Mouse (Mus musculus): ENCODE results near the gene Rbbp9. TPM values are rescaled to one million over a fixed set of nuclear protein-coding genes. Genes with fewer than 3 reads are reported as not detected.
"Not testable (repeated sequence)": the region's sequence is repeated elsewhere in the genome, so short reads cannot be mapped to it uniquely, and the experiment has no call there.

The Rbbp9 gene
- polyA plus RNA-seq (2012; ENCODE audit: insufficient read depth, low replicate concordance), result 0.95 TPM in 1 of 2 replicates, not detected in the other

- H3K4me3 ChIP-seq (replicated peaks), result peak within 1 kb of the TSS; percentile 99
- no peak for TF ChIP-seq FLI1 (IDR thresholded peaks at IDR 0.05; ENCODE audit: low read length)
- TF ChIP-seq GATA1 (IDR thresholded peaks at IDR 0.05; ENCODE audit: borderline replicate concordance, low read length), result no peak
- no peaks in the 10 kb centered on the region for H3K9me3 ChIP-seq
- H3K36me3 ChIP-seq (replicated peaks; ENCODE audit: low read length), result peaks cover 6% of the 10 kb centered on the region
- H3K4me1 ChIP-seq, result peaks cover 21% of the 10 kb centered on the region
- no peaks in the 10 kb centered on the region for H3K27me3 ChIP-seq (replicated peaks)
Measured at GRCm38 (mm10) chr2:144550529-144550928, at the start of gene Rbbp9. Rbbp9 (minus strand) TSS chr2:144550869.

DNA sequence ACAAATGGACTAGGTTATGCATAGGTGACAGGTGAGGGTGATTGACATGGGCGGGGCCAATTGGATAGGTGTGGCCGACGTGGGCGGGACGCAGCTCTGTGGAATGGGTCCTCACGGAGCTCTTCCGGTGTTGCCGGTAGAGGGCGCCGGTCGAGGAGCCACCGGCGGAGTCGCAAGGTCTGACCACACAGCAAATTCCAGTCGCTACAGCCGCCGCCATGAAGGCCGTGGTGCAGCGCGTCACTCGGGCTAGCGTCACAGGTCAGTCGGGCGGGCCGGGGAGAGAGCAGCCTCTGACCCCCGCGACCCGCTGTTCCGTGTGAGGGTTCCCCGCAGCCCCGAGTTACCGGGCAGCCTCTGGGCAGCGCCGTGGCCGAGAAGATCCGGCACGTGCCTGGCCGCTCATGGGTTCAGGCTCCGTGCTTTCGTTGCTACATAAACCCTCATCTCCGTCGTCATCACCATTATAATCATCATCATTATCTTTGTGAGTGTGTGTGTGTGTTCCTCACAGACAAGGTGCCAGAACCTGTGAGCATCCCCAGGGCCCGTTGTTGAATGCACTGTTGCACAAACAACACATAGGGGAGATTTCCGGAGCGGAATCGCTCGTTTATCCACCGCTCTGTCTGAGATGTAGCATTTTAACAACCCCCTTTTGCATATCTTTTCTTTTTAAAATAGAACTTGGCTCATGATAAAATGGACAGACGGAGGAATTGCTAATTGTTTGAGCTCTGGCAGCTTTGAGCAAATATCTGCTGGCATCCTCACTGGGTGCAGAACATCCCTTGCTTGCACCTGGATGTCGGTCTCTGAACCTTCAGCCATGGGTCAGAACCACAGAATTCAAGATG is 49.4 kb upstream of the Rbbp9 start, which contains the start of gene Dtd1:
Gene Dtd1, plus strand, starts transcription at position 67 of the 857 bp plus-strand sequence.
- Histone ChIP-seq H3K4me1 (peaks cover 17% of the 10 kb centered on the region), H3K4me3 (replicated peaks) (peak within 1 kb of the TSS; percentile 98), H3K9me3 (no peaks in the 10 kb centered on the region), H3K36me3 (replicated peaks; ENCODE audit: low read length) (peaks cover 27% of the 10 kb centered on the region), H3K27me3 (replicated peaks) (no peaks in the 10 kb centered on the region)
- TF ChIP-seq GATA1 (IDR thresholded peaks at IDR 0.05; ENCODE audit: borderline replicate concordance, low read length) (no peak), FLI1 (IDR thresholded peaks at IDR 0.05; ENCODE audit: low read length) (no peak)

DNA sequence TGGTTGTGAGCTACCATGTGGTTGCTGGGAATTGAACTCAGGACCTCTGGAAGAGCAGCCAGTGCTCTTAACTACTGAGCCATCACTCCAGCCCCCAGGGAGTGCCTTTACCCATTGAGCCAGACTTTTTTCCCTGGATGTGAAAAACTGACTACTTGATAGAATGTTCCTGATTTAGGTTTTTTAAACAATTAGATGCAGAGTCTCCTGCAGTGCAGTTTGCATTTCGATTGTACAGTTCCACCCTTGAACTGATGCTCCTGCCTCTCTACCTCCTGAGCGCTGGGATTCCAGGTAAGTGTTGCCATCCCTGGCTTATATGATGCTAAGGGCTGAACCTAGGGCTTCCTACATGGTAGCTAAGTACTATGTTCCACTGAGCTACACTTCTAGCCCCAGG is 47.3 kb upstream of the Rbbp9 start:
- Histone ChIP-seq H3K36me3 (replicated peaks; ENCODE audit: low read length) (peaks cover 12% of the 10 kb centered on the region), H3K4me3 (replicated peaks) (no peak overlapping the region), H3K4me1 (peaks cover 26% of the 10 kb centered on the region), H3K9me3 (no peaks in the 10 kb centered on the region), H3K27me3 (replicated peaks) (no peaks in the 10 kb centered on the region)
- no peak for TF ChIP-seq GATA1 (IDR thresholded peaks at IDR 0.05; ENCODE audit: borderline replicate concordance, low read length)
- TF ChIP-seq FLI1 (IDR thresholded peaks at IDR 0.05; ENCODE audit: low read length), result no peak

DNA sequence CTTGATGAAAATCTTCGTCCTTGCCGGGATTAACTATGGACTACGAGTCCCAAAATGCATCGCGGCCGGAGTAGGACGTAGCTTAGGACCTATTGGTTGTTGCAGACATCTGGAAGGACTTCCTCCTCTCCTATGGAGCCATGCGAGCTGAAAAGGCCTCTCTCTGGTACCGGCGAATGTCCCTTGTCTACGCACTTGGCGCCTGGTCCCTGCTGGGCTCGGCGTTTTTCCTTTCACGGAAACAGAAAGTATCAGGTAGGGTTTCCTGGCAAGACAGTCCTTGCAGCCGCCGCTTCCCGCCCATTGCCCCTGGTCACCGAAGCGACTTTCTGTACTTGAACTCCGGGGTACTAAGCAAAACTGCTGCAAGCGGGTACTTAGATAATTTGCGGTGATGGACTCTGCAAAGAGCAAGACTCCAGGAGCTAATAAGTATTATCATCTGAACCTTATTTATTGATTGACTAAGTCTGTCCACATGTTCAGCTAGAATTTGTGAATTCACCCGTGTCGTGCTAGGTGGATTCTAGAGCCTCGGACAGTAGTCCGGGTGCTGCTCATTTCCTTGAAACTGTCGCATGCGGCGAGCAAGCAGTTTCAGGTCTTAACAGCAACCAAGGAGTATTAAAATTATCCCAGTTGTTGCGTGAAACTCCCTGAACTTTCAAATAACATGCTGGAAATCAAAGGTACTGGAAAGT is 43.4 kb upstream of the Rbbp9 start, which contains the start of gene Smim26:
Gene Smim26, plus strand, starts transcription at position 104 of the 701 bp plus-strand sequence.
- no peak for TF ChIP-seq GATA1 (IDR thresholded peaks at IDR 0.05; ENCODE audit: borderline replicate concordance, low read length)
- no peak for TF ChIP-seq FLI1 (IDR thresholded peaks at IDR 0.05; ENCODE audit: low read length)
- H3K27me3 ChIP-seq (replicated peaks), result no peaks in the 10 kb centered on the region
- H3K4me1 ChIP-seq, result peaks cover 31% of the 10 kb centered on the region

GRCm38 (mm10) chr2:144593036-144593435 is 42.4 kb upstream of the Rbbp9 start:
- H3K9me3 ChIP-seq, result not testable (repeated sequence)

More for the DNA sequence above, 43.4 kb upstream of the Rbbp9 start, which contains the start of gene Smim26:
- H3K9me3 ChIP-seq, result no peaks in the 10 kb centered on the region
- peaks cover 34% of the 10 kb centered on the region for H3K36me3 ChIP-seq (replicated peaks; ENCODE audit: low read length)
- H3K4me3 ChIP-seq (replicated peaks), result peak within 1 kb of the TSS; percentile 95

GRCm38 (mm10) chr2:144588723-144589122 is 38.1 kb upstream of the Rbbp9 start:
- Histone ChIP-seq H3K36me3 (replicated peaks; ENCODE audit: low read length) (peaks cover 77% of the 10 kb centered on the region), H3K4me1 (peaks cover 29% of the 10 kb centered on the region), H3K9me3 (no peaks in the 10 kb centered on the region), H3K27me3 (replicated peaks) (no peaks in the 10 kb centered on the region), H3K4me3 (replicated peaks) (peak overlapping the region; percentile 74)
- TF ChIP-seq FLI1 (IDR thresholded peaks at IDR 0.05; ENCODE audit: low read length), result no peak
- no peak for TF ChIP-seq GATA1 (IDR thresholded peaks at IDR 0.05; ENCODE audit: borderline replicate concordance, low read length)

More at GRCm38 (mm10) chr2:144593036-144593435, 42.4 kb upstream of the Rbbp9 start:
- H3K36me3 ChIP-seq (replicated peaks; ENCODE audit: low read length), result peaks cover 44% of the 10 kb centered on the region
- H3K4me1 ChIP-seq, result peaks cover 42% of the 10 kb centered on the region
- H3K27me3 ChIP-seq (replicated peaks); H3K4me3 ChIP-seq (replicated peaks): not testable (repeated sequence)

GRCm38 (mm10) chr2:144555820-144556552 is 5.3 kb upstream of the Rbbp9 start, which contains the start of gene Sec23b:
Sec23b (plus strand) TSS chr2:144556229.
- Histone ChIP-seq H3K4me1 (peaks cover 25% of the 10 kb centered on the region), H3K36me3 (replicated peaks; ENCODE audit: low read length) (peaks cover 20% of the 10 kb centered on the region), H3K27me3 (replicated peaks) (no peaks in the 10 kb centered on the region), H3K4me3 (replicated peaks) (peak within 1 kb of the TSS; percentile 98), H3K9me3 (no peaks in the 10 kb centered on the region)
- TF ChIP-seq FLI1 (IDR thresholded peaks at IDR 0.05; ENCODE audit: low read length), result no peak
- no peak for TF ChIP-seq GATA1 (IDR thresholded peaks at IDR 0.05; ENCODE audit: borderline replicate concordance, low read length)

GRCm38 (mm10) chr2:144555286-144555819 is 4.7 kb upstream of the Rbbp9 start:
- peaks cover 32% of the 10 kb centered on the region for H3K4me1 ChIP-seq
- H3K4me3 ChIP-seq (replicated peaks), result peak overlapping the region; percentile 98
- no peak for TF ChIP-seq FLI1 (IDR thresholded peaks at IDR 0.05; ENCODE audit: low read length)
- TF ChIP-seq GATA1 (IDR thresholded peaks at IDR 0.05; ENCODE audit: borderline replicate concordance, low read length), result no peak
- H3K36me3 ChIP-seq (replicated peaks; ENCODE audit: low read length), result peaks cover 18% of the 10 kb centered on the region
- no peaks in the 10 kb centered on the region for H3K9me3 ChIP-seq
- no peaks in the 10 kb centered on the region for H3K27me3 ChIP-seq (replicated peaks)

DNA sequence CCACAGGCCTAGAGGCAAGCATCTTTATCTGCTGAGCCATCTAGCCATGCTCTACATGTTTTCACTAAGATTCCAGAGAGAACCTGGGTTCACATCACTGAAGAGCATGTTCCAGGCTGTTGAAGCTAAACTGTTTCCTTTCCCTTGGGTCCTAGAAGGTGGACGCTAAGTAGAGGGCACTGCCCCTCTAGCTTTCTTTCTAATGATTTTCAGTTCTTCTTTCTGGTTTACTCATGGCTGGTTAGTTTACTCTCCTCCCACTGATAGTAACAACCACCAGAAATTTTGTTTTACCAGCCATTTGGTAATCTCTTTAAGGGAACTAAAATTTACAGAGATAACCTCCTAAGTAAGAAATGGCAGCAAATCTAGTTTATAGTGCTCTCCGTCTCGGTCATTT is 3.2 kb upstream of the Rbbp9 start:
- peaks cover 4% of the 10 kb centered on the region for H3K36me3 ChIP-seq (replicated peaks; ENCODE audit: low read length)
- no peak overlapping the region for H3K4me3 ChIP-seq (replicated peaks)
- no peaks in the 10 kb centered on the region for H3K9me3 ChIP-seq
- TF ChIP-seq GATA1 (IDR thresholded peaks at IDR 0.05; ENCODE audit: borderline replicate concordance, low read length), result no peak
- no peak for TF ChIP-seq FLI1 (IDR thresholded peaks at IDR 0.05; ENCODE audit: low read length)
- H3K27me3 ChIP-seq (replicated peaks), result no peaks in the 10 kb centered on the region
- peaks cover 34% of the 10 kb centered on the region for H3K4me1 ChIP-seq

Data from megakaryocyte, embryonic 14.5 days (primary cell).